Mouse (Mus musculus): ENCODE measurements around the gene Lrat. TPM values are rescaled to one million over a fixed set of nuclear protein-coding genes. Genes with fewer than 3 reads are reported as not detected.

Gene Lrat
- total RNA-seq (2021) = not detected
- long read RNA-seq, experiment 1 = 0 reads
- long read RNA-seq, experiment 2 = 0 reads

- intact Hi-C loops (cut with DNase I) = no loop called here
- no peak for DNase-seq
Measured at GRCm38 (mm10) chr3:82903613-82904205, at the start of gene Lrat. Lrat (minus strand) TSS chr3:82903973.

GRCm38 (mm10) chr3:82952173-82952962 lies 48.6 kb upstream of the Lrat start:
- no peak for DNase-seq
- intact Hi-C loops (cut with DNase I) = no loop called here

- no peak for DNase-seq
- intact Hi-C loops (cut with DNase I) = no loop called here
Measured at GRCm38 (mm10) chr3:82950639-82951038, 46.9 kb upstream of the Lrat start.

GRCm38 (mm10) chr3:82950208-82950607 lies 46.4 kb upstream of the Lrat start:
- no peak for DNase-seq
- intact Hi-C loops (cut with DNase I) = no loop called here

DNA sequence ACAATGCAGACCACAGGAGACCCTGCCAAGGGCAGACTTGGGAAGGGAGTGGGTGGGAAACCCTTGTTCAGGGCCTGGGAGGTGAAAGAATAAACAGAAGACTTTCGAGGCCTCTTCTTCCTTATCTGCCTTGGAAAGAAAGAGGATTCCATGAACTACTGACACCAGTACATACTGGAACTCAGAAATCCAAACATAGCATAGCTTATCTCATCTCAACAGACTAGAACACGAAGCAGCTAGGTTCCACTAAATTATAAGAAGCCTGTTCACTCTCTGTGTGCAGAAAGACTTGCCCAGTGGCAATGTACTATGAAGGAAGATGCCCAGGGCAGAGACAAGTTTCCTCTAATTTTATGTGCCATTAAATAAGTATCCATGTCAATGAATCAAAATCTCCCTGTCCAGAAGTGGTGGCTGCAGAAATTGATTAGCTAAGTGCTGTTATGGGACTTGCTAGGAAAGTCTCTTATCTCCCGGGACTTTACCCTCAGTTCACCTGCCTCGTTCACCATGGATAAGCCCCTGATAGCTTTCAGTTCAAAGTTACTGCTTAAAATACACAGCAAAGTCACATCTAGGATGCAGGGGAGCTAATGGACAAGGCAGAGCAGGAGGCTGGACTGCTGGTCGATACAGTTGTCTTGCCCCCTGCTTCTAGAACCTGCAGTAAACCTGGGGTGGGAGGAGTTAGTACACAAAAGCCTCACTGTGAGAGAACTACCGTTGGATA lies 42.8 kb upstream of the Lrat start:
- no peak for DNase-seq
- intact Hi-C loops (cut with DNase I) = no loop called here

DNA sequence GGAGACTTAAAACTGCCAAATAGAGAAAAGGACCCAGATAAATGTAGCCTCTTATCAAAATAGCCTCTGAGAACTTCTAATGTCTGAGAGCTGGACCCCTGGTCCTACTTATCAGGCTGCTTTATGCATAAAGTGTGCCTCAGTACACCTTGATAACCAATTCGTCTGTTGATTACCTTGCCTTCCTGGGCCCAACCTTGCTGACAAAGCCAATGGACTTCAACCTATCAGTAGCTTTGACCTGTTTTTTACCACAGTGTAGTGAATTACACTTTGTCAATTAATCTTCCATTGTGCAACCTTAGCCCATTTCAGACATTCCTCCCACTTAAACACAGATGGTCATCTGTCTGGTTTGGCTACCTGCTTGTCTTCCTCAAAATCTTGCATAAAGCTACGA lies 24.1 kb upstream of the Lrat start:
- no peak for DNase-seq
- intact Hi-C loops (cut with DNase I) = no loop called here

DNA sequence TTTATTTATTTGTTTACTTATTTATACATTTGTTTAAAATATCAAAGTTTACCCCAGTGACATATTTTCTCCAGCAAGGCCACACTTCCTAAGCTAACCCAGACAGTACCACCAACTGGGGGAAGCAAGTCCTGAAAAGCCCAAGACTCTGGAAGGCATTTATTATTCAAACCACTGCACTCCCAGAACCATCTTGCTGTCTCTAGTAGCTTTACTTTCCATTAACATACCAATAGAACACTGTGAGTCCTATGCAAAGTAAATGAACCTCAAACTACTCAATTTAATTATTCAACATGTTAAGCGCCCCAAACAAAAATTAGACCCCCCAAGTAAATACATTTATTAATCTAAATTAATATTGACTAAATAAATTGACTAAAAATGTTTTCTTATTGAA lies 11.9 kb upstream of the Lrat start:
- DNase-seq = no peak
- intact Hi-C loops (cut with DNase I) = no loop called here

DNA sequence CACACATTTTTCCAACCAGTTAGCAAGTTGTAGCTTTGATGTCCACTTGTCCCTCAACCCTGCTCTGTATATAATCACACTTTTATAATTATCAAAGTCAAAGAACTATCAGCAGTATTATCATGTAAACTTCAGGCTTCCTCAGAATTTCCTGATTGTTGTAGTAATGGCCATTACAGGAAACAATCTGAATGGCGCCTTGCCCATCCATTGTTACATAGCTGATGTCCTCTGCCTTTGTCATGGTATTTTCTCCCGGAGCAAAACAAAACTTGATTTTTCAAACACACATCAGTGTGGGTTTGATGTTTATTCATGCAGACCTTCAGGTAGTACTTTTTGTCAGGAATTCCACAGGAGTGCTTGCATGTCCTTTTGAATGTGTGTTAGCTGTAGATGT lies 4.9 kb upstream of the Lrat start:
- no peak for DNase-seq
- intact Hi-C loops (cut with DNase I) = no loop called here

GRCm38 (mm10) chr3:82904211-82904908 lies 587 bp upstream of the Lrat start:
- intact Hi-C loops (cut with DNase I) = no loop called here
- DNase-seq = no peak

DNA sequence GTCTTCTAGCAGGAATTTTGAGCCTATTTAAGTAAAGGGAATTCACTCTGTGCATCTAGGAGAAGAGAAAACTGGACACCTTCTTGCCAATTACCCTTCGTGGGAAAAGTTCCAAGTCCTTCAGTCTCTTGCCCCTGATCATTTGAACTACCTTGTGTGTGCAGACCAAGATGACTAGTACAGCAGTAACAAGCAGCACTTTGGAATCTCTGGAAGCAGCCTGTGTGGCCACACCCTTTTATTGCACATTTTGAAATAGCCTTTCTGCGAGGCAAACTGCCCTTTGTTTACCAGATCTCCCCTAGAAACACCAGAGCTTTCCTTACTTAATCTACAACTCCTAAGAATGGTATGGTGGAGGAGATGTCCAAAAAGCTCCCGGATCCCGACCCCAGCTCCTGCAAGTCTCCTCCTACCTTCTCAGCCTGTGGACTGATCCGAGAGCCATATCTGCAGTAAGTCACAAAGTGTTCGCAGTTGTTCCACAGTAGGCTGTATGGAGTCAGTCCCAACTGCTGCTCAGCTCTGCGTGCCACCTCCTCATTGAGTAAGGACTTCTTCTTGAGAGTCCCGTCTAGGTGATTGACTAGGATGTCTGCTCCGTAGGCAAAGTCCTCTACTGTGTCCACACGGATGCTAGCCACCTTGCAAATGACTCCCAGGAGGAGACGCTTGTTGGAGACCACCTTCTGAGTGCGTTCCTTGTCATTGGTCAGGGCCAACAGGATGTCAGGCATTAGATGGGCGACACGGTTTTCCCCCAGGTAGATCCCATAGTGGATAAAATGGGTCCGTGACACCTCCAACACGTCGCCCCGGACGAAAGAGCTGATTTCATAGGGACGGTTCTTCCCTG lies 788 bp downstream of the Lrat start:
- intact Hi-C loops (cut with DNase I) = no loop called here
- no peak for DNase-seq

DNA sequence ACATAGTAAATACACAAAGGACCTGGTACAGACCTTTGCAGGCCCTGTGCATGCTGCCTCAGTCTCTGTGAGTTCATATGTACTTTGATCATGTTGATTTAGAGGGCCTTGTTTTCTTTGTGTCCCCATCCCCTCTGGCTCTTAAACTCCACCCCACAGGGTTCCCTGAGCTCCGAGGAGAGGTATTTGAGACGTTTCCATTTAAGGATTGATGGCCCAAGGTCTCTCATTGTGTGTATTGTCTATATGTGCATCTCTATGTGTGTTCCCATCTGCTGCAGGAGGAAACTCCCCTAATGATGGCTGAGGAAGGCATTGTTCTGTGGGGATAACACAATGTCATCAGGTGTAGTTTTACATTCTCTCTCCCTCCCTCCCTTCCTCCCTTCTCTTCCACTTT lies 14.9 kb downstream of the Lrat start:
- intact Hi-C loops (cut with DNase I) = no loop called here
- DNase-seq = no peak

DNA sequence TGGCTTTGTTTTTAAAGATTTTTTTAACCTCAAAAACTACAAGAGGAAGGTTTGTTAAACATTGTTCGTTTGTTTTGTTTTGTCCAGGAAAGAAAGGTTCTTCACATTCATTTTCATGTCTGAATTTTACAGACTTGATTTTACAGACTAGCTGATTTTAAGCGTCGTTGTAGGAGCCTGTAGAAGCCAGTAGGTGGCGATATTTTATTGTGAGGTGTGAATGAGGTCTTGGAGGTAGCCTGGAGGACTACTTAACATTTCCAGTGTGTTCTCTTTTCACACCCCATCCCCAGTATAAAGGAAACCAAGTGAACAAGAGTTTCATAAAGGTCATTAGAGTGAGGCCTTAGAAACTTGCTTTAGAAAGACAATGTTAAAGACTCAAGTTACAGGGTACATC lies 26.5 kb downstream of the Lrat start:
- intact Hi-C loops (cut with DNase I) = loop anchor here (5.0 to 10.0 kb wide), 2 partner anchors 110 to 168 kb away; partner anchors contain the start of gene Fgb
- DNase-seq = no peak

DNA sequence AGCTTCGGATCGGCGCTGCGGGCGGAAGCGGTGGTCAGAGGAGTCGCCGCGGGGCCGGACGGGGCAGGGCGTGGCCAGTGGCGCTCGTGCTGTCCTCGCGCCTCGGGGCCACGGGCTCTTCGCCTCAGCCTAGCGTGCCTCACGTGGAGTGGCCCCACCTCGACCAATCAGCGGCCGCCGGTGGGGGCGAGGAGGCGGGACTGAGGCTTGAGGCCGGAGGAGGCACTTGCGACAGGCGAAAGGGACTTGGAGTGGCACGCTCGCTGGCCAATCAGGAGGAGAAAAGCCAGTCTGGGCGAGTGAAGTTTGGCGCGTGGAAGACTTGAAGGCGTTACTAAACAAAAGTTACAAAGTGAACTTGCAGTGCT lies 27.4 kb downstream of the Lrat start, which contains the start of gene Rbm46:
Gene Rbm46 (minus strand): TSS at position 112 of the 368 bp plus-strand sequence.
- intact Hi-C loops (cut with DNase I) = loop anchor here (5.0 to 10.0 kb wide), 2 partner anchors 111 to 168 kb away; partner anchors contain the start of gene Fgb
- peak; percentile 62 to 81 for DNase-seq

DNA sequence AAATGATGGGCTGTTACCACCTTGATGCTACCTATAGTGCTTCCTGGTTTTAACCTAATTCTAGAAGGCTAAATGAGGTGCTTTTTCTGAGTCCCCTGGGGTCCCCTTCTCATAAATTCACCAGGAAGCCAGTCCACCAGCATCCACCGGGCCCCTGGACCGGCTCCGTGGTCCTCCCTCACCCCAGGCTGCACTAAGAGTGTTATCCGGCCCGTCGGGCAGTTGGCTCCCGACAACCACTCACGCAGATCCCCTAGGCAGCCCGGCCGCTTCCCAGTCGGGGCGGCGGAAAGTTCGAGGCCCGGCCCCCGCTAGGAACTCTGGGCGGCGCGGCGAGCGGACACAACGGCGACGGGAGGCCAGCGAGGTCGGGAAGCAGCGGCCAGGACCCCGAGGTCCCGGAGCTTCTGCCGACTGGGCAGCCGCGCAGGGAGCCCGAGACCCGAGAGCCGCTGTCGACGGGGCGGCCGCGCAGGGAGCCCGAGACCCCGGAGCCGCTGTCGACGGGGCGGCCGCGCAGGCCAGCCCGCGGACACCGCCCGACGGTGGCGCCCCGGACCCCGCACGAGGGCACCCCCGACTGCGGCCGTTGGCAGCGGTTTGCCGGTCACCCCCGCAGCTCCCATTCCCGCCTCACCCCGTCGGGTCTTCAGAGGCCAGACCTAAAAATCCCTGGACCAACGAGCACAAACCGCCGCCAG lies 28.0 kb downstream of the Lrat start:
- DNase-seq = no peak
- intact Hi-C loops (cut with DNase I) = loop anchor here (5.0 to 10.0 kb wide), 2 partner anchors 111 to 169 kb away; partner anchors contain the start of gene Fgb

- no peak for DNase-seq
- intact Hi-C loops (cut with DNase I) = loop anchor here (2.0 kb wide), 1 partner anchor 491 kb away; no protein-coding TSS in a partner anchor
Measured at GRCm38 (mm10) chr3:82857414-82858077, 46.2 kb downstream of the Lrat start.

All from gastrocnemius, postnatal 36 days (tissue).